8 mouse cellular contexts compared by ENCODE assay signal in the genomic region with DNA sequence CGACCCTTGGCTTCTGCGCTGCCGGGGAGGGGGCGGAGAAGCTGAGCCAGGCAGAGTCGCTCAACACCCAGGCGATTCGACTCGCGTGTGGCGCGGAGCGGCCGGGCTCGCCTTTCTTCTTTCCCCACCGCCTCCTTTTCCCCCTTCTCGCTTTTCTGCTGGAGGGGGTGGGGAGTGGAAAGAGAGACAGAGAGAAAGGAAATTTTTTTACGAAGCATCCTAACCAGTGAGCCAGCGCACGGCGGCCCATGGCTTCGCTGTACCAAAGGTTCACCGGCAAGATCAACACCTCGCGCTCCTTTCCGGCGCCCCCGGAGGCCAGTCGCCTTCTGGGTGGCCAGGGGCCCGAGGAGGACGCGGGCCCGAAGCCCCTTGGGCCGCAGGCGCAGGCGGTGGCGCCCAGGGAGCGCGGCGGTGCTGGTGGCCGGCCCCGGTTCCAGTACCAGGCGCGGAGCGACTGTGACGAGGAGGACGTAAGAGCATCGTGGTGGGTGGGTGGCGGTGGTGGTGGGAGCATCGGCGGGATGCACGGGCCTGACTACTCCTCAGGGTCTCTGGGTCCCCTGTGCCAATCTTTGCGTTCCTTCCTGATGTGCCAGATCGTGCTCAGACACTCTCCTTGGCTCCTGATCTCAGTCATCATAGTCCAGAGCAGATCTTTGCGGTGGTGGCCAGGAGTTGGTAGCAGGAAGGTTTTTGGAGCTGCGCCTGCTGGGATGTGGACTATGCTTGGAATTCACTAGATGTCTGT.
A peak's percentile ranks its signal among the peaks of the same experiment; 100 is the strongest.
DNase-seq lines count a peak whose midpoint lies in the region; ATAC-seq lines count a peak whose summit lies in the region.

No protein-coding gene starts in this region.

- no peak for ATAC-seq in kidney, embryonic 15.5 days (replicated peaks; ENCODE audit: low FRiP score)
- ATAC-seq in liver, embryonic 13.5 days (ENCODE audit: low read depth), result no peak
- no peak for ATAC-seq in stomach, embryonic 15.5 days (ENCODE audit: insufficient read depth, low FRiP score, low read depth)

- peaks cover 35% of the 10 kb centered on the region for H3K27me3 ChIP-seq in kidney, embryonic 15.5 days
- H3K27me3 ChIP-seq in hindbrain, embryonic 10.5 days (ENCODE audit: insufficient read depth, poor library complexity, severe bottlenecking), result peaks cover 21% of the 10 kb centered on the region
- peaks cover 28% of the 10 kb centered on the region for H3K27me3 ChIP-seq in liver, embryonic 13.5 days
- H3K27me3 ChIP-seq in stomach, embryonic 15.5 days (replicated peaks), result peaks cover 29% of the 10 kb centered on the region

- no peaks in the 10 kb centered on the region for H3K36me3 ChIP-seq in kidney, embryonic 15.5 days
- no peaks in the 10 kb centered on the region for H3K36me3 ChIP-seq in hindbrain, embryonic 10.5 days
- no peaks in the 10 kb centered on the region for H3K36me3 ChIP-seq in liver, embryonic 13.5 days
- no peaks in the 10 kb centered on the region for H3K36me3 ChIP-seq in stomach, embryonic 15.5 days

- H3K4me1 ChIP-seq in kidney, embryonic 15.5 days, result peaks cover 12% of the 10 kb centered on the region
- peaks cover 20% of the 10 kb centered on the region for H3K4me1 ChIP-seq in hindbrain, embryonic 10.5 days (replicated peaks)
- H3K4me1 ChIP-seq in liver, embryonic 13.5 days (replicated peaks), result no peaks in the 10 kb centered on the region
- H3K4me1 ChIP-seq in stomach, embryonic 15.5 days, result no peaks in the 10 kb centered on the region

- H3K9ac ChIP-seq in kidney, embryonic 15.5 days, result no peak overlapping the region
- H3K9ac ChIP-seq in liver, embryonic 13.5 days, result no peak overlapping the region
- H3K9ac ChIP-seq in stomach, embryonic 15.5 days, result no peak overlapping the region

- no peaks in the 10 kb centered on the region for H3K9me3 ChIP-seq in kidney, embryonic 15.5 days (replicated peaks)
- H3K9me3 ChIP-seq in hindbrain, embryonic 10.5 days, result no peaks in the 10 kb centered on the region
- no peaks in the 10 kb centered on the region for H3K9me3 ChIP-seq in liver, embryonic 13.5 days (replicated peaks)
- H3K9me3 ChIP-seq in stomach, embryonic 15.5 days, result no peaks in the 10 kb centered on the region

- no peak overlapping the region for H3K27ac ChIP-seq in kidney, embryonic 15.5 days
- peak overlapping the region; percentile 78 for H3K27ac ChIP-seq in hindbrain, embryonic 10.5 days
- no peak overlapping the region for H3K27ac ChIP-seq in liver, embryonic 13.5 days
- H3K27ac ChIP-seq in stomach, embryonic 15.5 days, result no peak overlapping the region

- DNase-seq in kidney, postnatal 10 days, result no peak
- DNase-seq in cerebellum, postnatal 36 days, result peak; percentile 44 to 55
- DNase-seq in hindbrain, embryonic 10.5 days (ENCODE audit: low spot score), result peak; percentile 36
- DNase-seq in liver, embryonic 13.5 days, result no peak
- DNase-seq in thymus, postnatal 36 days, result no peak
- no peak for DNase-seq in gastrocnemius, postnatal 4 days (ENCODE audit: low spot score in 2 of 2)

- WGBS in kidney, embryonic 15.5 days, result 1% methylated on average over 50 of the region's 55 CpGs
- 1% methylated on average over 55 of the region's 55 CpGs for WGBS in hindbrain, embryonic 10.5 days
- WGBS in liver, embryonic 13.5 days (ENCODE audit: insufficient replicate concordance), result 2% methylated on average over 54 of the region's 55 CpGs
- WGBS in stomach, embryonic 15.5 days, result 1% methylated on average over 53 of the region's 55 CpGs

- peak overlapping the region; percentile 70 for H3K4me2 ChIP-seq in kidney, embryonic 15.5 days
- H3K4me2 ChIP-seq in liver, embryonic 13.5 days, result peak overlapping the region; percentile 14; the same call in 1 of the 2 replicates
- peak overlapping the region; percentile 36 for H3K4me2 ChIP-seq in stomach, embryonic 15.5 days

- peak overlapping the region; percentile 38 for H3K4me3 ChIP-seq in kidney, embryonic 15.5 days (replicated peaks)
- peak overlapping the region; percentile 64 for H3K4me3 ChIP-seq in hindbrain, embryonic 10.5 days
- H3K4me3 ChIP-seq in liver, embryonic 13.5 days (replicated peaks), result no peak overlapping the region
- H3K4me3 ChIP-seq in stomach, embryonic 15.5 days (replicated peaks), result peak overlapping the region; percentile 15

Comparison
In these comparisons a context has a peak if more than half of its experiments do, and no peak if none do; other contexts are left out.
1. H3K4me2 ChIP-seq: peak in every context shown above with its lines; median percentile 70 in kidney, embryonic 15.5 days; 36 in stomach, embryonic 15.5 days; 14 in liver, embryonic 13.5 days.
2. DNase-seq: peak in cerebellum, postnatal 36 days (2 of 2) and hindbrain, embryonic 10.5 days (single experiment); none in kidney, postnatal 10 days (single experiment), liver, embryonic 13.5 days (single experiment), thymus, postnatal 36 days (0 of 2) and gastrocnemius, postnatal 4 days (0 of 2).